Mouse (Mus musculus): ENCODE measurements around the gene Csmd2.
A peak's percentile ranks its signal among the peaks of the same experiment; 100 is the strongest.

Gene Csmd2

GRCm38 (mm10) chr4:128411941-128412630, 424.4 kb downstream of the Csmd2 start:
- no peak for DNase-seq (ENCODE audit: low read depth, low spot score)

- DNase-seq (ENCODE audit: low read depth, low spot score): no peak
These were observed 427.1 kb downstream of the Csmd2 start for GRCm38 (mm10) chr4:128414741-128415140.

GRCm38 (mm10) chr4:128419988-128420617, 432.4 kb downstream of the Csmd2 start:
- DNase-seq (ENCODE audit: low read depth, low spot score): no peak

GRCm38 (mm10) chr4:128422486-128422885, 434.8 kb downstream of the Csmd2 start:
- DNase-seq (ENCODE audit: low read depth, low spot score): no peak

GRCm38 (mm10) chr4:128425339-128425738, 437.7 kb downstream of the Csmd2 start:
- no peak for DNase-seq (ENCODE audit: low read depth, low spot score)

- DNase-seq (ENCODE audit: low read depth, low spot score): no peak
These were observed 439.8 kb downstream of the Csmd2 start for GRCm38 (mm10) chr4:128427261-128428030.

DNA sequence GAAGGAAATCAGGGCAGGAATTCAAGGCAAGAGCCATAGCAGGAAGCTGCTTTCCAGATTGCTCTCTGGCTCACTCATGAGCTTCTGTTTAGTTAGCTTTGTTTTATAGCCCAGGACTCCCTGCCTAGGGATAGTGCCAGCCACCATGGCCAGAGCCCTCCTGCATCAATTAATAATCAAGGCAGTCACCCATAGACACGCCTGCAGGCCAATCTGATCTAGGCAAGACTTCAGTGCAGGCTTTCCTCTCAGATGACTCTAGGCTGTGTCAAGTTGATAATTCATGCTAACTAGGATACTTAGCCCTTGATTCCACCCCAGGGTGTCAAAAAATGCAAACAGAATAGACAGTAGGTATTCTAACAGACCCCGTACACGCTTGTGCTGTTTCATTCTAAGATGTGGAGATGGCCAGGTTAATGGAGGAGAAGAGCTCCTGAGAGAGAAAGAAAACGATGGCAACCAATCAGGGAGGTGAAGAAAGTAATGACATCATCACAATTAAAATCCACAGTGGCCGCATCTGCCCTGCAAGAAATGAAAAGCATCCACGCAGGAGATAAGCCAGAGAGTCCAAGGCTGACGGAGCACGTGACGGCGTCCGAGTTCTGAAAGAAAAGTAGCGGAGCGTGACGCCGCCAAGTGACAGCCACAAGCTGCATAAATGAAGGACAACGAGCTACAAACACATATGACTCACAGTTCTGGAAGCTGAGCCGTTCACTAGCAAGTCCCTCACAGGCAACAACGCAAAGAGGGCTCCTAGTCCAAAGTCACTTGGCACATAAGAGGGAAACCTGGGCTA, 440.8 kb downstream of the Csmd2 start:
- no peak for DNase-seq (ENCODE audit: low read depth, low spot score)

GRCm38 (mm10) chr4:128429591-128429990, 441.9 kb downstream of the Csmd2 start:
- DNase-seq (ENCODE audit: low read depth, low spot score): no peak

- DNase-seq (ENCODE audit: low read depth, low spot score): no peak
These were observed 452.9 kb downstream of the Csmd2 start for GRCm38 (mm10) chr4:128440550-128440949.

DNA sequence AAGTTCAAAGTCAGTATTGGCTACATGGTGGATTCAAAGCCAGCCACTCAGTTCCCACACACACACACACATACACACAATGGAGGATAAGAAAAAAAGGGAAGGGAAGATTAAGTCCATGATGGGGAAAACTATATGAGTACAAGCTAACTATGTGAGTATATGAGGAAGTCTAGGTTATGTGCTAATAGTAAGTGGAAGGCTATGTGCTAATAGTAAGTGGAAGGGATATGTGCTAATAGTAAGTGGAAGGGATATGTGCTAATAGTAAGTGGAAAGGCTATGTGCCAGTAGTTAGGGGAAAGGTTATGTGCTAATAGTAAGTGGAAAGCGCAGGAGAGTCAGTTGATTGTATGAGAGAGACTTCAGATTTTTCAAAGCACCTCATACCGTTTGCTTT, 453.6 kb downstream of the Csmd2 start:
- DNase-seq (ENCODE audit: low read depth, low spot score): no peak

DNA sequence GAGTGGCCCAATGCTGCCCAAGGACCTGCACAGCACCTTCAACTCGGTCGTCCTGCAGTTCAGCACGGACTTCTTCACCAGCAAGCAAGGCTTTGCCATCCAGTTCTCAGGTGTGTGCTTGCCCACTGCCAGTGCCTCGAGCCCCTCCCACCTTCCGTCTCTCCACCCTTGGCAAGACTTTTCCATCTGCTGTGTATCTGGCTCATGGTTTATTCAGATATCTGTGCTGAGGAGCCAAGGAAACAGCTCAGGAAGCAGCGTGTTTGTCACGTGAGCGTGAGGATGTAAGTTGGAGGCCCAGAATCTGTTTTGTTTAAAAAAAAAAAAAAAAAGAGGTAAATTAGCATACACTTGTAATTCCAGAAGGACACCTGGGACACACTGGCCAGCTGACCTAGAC, 455.1 kb downstream of the Csmd2 start:
- DNase-seq (ENCODE audit: low read depth, low spot score): no peak

DNA sequence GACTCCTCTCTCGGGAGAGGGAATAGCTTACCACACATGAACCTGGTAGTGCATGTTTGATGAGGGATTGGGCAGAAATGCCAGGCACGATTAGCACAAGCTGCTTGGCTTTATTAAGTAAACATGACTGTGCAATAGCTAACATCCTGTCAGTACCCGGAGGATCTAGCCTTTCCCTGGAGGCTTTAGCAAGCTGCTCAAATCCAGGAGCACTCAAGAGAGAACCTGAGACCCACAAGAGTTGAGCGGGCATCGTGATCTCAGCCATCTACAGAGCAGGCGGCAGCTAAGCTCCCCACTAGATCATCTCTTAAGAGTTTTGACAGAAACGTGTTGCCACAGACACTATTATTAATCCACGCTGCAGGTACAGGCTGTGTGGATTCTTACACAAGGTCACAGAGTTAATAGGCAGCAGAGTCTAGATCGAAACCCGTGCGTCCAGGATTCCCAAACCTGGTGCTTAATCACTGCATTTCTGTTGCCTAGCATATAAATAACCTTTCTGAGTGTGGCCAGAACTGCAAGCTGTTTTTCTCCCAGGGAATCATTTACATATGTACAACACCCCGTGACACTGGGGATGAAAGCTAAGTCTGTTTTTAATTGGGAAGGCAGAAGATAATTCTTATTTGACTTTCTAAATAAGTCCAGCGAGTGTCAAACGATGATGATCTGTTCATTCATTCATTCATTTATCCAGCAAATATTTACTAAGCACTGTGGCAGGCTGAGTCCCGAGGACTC, 458.0 kb downstream of the Csmd2 start:
- no peak for DNase-seq (ENCODE audit: low read depth, low spot score)

GRCm38 (mm10) chr4:128448831-128449431, 461.3 kb downstream of the Csmd2 start:
- no peak for DNase-seq (ENCODE audit: low read depth, low spot score)

DNA sequence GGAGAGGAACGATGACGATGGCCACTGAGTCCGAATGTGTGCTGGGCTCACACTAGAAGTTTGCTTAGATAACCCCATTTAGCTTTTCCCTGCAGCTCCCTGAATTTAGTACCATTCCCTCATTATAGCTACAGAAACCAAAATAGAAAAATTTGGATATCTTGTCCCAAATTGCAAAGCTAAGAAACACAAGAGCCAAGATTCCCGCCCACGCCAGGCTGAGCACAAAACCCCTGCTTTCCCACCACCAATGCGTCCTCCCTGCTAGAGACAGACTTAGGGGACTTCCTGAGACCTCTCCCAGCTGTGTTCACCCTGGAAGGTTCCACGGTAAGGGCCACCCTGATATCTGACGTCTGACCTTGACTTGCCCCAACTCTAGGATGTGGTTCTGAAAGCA, 462.5 kb downstream of the Csmd2 start:
- DNase-seq (ENCODE audit: low read depth, low spot score): no peak

DNA sequence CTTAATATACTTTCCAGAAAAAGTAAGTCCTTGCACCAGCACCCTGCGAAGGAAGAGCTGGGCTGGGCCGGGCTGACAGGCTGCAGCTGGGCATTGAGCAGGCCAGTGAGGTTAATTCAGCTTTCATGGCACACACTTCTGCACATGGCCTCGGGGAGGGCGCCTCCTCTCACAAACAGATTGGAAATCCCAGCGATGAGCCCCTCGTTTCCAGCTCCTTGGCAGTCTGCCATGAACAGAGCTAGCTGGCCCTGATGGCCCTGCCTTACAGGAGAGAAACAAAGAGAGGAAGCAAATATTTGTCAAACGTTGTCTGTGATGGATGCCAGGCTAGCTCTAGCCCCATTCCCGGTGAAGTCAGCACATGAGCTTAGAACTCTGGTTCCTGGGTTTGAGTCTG, 463.3 kb downstream of the Csmd2 start:
- peak; percentile 43 for DNase-seq (ENCODE audit: low read depth, low spot score)

GRCm38 (mm10) chr4:128451383-128451794, 463.7 kb downstream of the Csmd2 start:
- DNase-seq (ENCODE audit: low read depth, low spot score): no peak

DNA sequence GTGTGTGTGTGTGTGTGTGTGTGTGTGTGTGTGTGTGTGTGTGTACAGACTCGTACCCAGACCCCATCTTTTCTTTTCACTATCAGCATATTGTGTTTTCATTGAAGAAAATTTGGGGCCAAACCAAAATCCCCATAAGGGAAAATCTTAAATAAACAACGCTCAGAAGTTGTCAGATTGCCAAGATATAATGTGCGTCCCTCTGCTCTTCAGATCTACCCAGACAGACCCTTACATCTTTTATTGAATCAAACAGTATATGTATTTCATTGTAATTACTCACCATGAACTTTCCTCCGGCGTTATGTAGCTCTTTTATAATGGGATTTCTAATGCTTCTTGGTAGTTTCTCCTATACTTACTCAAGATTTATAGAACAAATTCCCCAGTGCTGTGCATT, 479.1 kb downstream of the Csmd2 start:
- DNase-seq (ENCODE audit: low read depth, low spot score): no peak

DNA sequence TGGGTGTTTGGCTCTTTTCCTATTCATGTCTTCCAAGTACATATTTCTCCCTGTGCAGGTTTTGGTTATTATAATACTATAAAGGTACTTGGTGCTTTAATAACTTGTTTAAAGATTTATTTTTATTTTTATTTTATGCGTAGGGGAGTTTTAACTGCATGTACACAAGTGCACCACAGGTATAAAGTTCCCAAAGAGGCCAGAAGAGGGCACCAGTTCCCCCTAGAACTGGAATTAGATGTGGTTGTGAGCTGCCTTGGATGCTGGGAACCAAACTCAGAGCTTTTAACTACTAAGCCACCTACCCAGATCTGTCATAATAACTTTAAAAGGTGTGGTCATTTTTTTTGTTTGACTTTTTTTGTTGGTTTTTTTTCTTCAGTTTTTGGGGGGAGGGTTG, 480.4 kb downstream of the Csmd2 start:
- no peak for DNase-seq (ENCODE audit: low read depth, low spot score)

DNA sequence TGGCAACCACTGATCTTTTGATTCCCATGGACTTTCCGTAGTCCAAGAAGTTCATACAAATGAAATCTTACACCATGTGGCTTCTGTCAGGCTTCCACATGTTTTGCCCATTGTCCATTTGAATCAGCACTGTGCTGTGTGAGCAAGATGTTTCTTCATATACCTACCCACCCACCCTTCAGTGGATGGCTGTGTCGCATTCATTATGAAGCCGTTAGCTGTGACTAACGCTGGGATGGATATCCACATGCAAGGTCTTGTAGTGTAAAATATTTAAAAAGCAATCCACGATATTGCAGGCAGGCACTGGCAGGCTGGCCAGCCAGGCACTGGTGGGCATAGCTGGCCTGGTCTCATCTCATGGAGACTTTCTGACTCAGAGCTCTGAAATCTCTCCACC, 488.6 kb downstream of the Csmd2 start:
- DNase-seq (ENCODE audit: low read depth, low spot score): no peak

GRCm38 (mm10) chr4:128483891-128484290, 496.2 kb downstream of the Csmd2 start:
- no peak for DNase-seq (ENCODE audit: low read depth, low spot score)

DNA sequence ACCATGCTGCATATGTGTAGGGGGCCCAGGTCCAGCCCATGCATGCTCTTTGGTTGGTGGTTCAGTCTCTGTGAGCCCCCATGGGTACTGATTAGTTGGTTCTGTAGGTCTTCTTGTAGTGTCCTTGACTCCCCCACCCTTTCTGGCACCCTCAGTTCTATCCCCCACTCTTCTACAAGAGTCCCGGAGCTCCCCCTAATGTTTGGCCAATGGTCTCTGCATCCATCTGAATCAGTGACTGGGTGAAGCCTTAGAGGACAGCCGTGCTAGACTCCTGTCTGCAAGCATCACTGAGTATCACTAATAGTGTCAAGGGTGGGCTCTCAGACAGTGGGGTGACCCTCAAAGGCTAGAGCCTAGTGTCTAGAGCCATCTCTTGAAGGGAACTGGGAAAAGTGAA, 497.0 kb downstream of the Csmd2 start:
- no peak for DNase-seq (ENCODE audit: low read depth, low spot score)
